Mouse (Mus musculus): ENCODE measurements around the gene Vash1.

Vash1 gene

DNA sequence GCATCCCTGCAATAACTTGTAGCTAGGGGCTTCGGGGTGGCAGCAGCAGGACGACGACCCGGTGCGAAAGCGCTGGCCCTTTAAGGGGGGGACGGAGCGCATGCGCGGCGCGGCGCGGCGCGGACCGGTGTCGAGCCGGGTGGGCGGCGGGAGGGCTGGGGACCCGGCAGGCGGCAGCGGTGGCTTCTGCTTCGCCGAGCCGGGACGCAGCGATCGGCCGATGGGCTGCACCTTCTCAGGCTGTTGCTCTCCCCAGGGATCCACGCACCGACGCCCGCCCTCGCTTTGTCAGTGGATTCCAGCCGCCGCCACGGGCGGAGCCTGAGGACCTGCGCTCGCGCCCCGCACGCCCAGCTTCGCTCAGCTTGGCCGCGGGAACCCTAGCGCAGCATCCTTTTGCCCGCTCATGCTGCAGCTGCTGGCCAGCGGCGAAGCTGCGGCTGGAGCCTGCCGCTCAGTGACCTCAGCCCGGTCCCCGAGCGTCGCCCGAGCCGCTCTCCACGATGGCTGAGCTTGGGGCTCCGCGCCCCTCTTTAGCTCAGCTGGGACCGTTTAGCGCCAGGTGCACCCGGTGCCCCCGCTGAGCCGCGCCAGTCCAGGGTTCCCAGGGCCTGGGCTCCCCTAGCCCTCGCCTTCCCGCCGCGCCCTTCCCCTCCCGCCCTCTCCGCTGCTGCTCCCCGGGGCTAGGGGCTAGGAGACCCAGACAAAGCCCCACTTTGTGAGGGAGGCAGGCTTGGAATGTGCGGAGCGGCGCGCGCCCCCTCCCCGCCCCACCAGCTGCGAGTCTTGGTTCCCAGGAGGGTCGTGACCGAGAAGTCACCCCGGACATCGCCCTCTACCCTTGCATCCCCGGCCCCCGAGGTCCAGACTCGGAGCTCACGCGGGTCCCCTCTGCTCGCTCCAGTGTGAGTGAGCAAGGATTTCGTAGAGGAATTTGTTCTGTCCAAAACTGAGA is at the start of gene Vash1:
TSS of gene Vash1 (plus strand) at position 110 of the 955 bp plus-strand sequence.
- peak; percentile 54 for DNase-seq (ENCODE audit: low spot score)

- DNase-seq (ENCODE audit: low spot score), result no peak
These were observed 49.7 kb upstream of the Vash1 start for GRCm38 (mm10) chr12:86628783-86629172.

- no peak for DNase-seq (ENCODE audit: low spot score)
These were observed 36.7 kb upstream of the Vash1 start for GRCm38 (mm10) chr12:86641763-86642162.

DNA sequence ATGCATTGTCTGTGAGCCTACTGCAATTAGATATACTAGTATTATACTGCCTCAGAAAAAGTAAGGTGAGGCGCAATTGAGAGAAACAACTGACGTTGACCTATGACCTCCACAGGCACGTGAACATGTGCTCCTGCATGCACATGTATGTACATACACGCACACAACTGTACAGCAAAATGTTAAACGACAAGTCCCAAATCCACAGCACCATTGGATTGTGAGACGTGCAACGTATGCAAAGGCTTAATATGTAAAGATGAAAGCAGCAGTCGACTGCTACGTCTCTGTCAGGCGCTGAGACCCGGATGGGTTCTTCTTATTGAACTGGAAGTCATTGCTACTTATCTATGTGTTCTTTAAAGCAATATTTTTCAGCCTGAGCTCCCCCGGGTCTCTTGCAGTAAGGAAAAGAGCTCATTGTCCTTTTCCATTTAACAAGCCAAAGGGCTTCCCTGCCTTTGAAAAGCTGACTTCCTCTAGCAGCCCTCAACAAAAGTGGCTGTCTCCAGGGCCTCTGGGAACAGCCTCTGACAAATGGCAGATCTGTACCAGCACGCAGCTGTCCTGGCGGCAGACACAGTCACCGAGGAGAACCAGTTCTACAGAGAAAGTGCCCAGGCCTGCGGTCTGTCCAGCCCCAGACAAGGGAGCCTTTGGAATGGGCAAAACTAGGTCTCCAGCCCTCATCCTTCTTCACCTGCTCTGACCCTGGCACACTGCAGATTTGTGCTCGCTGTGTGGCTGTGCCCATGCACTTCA is 33.8 kb upstream of the Vash1 start:
- no peak for DNase-seq (ENCODE audit: low spot score)

DNA sequence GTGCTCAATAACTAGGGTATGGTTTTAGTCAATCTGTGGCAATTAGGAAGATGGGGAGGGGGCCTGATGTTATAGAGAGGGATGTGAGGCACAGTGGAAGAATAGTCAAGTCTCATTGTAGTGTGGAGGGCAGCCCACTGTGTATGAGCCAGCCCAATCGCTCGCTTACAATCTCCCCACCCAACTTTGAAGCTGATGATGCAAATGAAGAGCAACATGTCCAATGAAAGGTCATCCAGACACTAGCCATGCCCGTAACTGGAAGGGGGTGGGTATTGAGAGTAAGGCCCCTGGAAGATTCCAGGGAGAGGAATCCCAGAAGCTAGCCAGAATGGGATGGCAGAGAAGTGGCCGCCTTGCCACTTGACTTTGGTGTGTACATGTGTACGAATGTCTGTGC is 33.0 kb upstream of the Vash1 start:
- no peak for DNase-seq (ENCODE audit: low spot score)

DNA sequence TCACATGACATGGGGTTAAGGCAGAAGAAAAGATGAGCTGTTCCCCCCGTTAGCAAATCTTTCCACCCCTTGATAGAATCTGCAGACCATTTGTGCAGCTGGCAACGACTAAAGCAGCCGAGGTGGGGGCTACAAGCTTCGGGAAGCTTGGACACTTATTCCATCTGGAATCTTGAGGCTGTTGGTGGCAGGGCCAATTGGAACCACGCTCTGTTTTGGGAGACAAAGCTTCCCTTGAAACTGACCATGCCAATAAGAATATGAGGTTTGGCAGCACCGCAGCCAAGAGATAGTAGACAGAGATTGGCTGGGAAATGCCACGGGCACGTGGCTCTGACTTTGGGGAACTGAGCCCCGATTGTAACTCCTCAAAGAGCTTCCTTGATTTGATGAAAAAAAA is 31.7 kb upstream of the Vash1 start:
- DNase-seq (ENCODE audit: low spot score), result no peak

DNA sequence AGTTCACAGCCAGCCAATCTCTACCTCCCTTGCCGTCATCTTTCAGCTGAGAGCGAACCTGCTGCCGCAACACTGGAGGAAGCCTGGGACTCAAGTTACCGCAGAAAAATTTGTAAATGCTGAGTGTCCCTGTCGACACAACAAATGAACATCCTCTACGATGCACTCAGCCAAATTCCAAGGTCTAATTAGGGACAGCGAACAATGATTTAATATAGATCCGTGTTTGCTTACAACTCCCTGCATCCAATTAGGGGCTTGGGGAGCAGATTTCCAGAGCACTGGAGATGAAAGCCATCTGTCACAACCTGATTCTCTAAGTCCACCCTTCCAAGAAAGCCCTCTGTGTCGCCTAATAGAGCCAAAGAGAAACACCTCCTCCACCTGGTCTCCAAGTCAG is 31.2 kb upstream of the Vash1 start:
- DNase-seq (ENCODE audit: low spot score), result no peak

- DNase-seq (ENCODE audit: low spot score), result no peak
These were observed 30.8 kb upstream of the Vash1 start for GRCm38 (mm10) chr12:86647736-86648135.

- no peak for DNase-seq (ENCODE audit: low spot score)
These were observed 30.0 kb upstream of the Vash1 start for GRCm38 (mm10) chr12:86648489-86648888.

GRCm38 (mm10) chr12:86651301-86651860 is 27.1 kb upstream of the Vash1 start:
- DNase-seq (ENCODE audit: low spot score), result no peak

GRCm38 (mm10) chr12:86652570-86653041 is 25.9 kb upstream of the Vash1 start:
- peak; percentile 65 for DNase-seq (ENCODE audit: low spot score)

GRCm38 (mm10) chr12:86659447-86659968 is 19.0 kb upstream of the Vash1 start:
- DNase-seq (ENCODE audit: low spot score), result no peak

GRCm38 (mm10) chr12:86660466-86660865 is 18.0 kb upstream of the Vash1 start:
- DNase-seq (ENCODE audit: low spot score), result no peak

DNA sequence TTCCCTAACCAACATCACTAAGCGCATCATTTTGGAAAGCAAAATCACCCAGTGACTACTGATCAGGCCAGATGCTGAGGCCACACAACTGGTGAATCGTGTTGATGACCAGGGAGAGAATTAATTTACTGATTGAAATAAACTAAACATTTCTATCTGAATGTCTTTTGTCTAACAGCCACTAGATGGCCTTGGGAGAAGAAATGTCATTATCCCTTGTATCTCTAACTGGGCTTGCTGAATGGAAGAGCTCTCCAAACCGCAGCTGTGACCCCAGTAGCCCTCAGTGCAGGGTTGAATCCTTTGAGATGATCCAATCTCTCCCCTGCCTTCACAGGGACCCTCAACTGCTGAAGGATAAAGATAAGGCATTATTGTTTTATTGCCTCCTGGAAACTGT is 12.8 kb upstream of the Vash1 start:
- no peak for DNase-seq (ENCODE audit: low spot score)

DNA sequence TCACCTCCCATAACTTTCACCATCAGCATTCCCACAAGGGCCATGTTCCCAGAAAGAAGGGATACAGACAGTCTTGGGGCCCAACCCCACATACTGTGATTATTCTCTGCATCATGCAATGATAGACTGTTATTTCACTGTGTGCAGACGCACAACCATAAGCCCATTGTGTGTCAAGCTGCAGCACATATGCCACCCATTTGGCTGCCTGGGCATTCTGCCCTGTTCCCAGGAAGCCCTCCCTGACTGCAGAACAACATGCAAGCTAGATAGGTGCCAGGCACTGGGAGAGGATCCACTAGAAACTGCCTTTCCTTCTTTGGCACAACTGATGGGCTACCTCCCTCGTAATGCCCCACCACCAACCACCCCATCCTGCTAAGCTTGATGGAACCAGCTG is 10.1 kb upstream of the Vash1 start:
- no peak for DNase-seq (ENCODE audit: low spot score)

DNA sequence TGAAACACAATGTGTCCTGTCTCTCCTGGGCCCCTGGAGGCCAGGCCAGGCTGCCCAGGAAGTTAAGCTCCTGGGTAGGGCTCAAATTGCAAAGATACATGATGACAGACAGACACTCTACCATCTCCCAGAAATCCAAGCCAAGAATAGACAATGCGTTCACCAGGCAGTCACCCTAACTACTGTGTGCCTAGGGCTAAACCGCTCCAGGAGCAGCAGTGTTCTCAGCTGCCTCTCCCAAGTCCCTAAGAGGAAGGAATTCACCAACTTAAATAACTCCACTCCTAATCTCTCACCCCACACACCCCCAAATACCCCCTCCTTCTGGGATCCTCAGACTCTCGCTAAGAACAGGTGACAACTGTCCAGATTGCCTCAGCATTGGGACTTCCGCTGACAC is 6.4 kb upstream of the Vash1 start:
- no peak for DNase-seq (ENCODE audit: low spot score)

- DNase-seq (ENCODE audit: low spot score), result no peak
These were observed 6.0 kb upstream of the Vash1 start for GRCm38 (mm10) chr12:86672507-86672906.

DNA sequence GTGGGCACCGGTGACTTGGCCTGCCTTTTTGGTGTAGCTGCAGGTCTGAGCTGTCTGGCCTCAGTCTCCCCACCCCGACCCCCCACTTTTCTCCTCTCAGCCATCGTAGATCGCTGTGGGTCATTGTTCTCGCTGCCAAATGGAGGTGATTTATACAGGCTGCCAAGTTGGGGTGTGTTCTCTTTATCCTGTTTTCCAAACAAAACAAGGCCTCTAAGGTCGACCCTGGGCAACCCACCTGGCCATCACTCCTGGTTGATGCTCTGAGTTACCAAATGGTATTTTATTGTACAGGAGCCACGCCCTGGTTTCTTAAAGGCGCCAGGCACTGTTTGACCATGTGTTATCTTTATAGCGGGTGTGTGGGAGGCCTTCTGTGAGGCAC is 1.0 kb downstream of the Vash1 start:
- DNase-seq (ENCODE audit: low spot score), result no peak

GRCm38 (mm10) chr12:86679991-86680491 is 1.5 kb downstream of the Vash1 start:
- no peak for DNase-seq (ENCODE audit: low spot score)

DNA sequence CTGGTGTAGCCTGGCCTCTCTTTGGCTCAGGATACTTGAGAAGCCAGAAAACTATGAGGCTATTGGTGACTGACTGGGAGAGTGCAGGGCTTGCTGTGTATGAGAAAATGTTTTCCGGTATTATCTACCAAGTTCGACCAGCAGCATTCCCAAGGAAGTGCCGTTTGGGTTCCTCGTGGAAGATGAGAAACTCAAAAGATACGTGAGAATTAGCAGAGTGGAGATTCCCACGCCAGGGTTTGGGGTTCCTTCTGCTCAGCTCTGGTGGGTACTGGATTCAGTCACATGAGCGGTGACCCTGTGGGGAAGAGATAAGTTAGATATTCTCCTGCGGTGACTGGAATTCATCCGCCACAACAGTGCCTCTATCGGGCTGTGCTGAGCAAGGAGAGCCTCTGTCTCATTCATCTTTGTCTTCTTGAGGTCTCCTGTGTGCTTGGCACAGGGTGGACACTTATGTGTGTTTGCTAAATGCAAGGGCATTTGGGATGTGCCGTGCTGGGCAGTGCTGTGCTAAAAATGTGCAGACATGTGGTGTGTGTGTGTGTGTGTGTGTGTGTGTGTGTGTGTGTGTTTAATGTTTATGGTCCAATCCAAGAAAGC is 2.2 kb downstream of the Vash1 start:
- DNase-seq (ENCODE audit: low spot score), result no peak

DNA sequence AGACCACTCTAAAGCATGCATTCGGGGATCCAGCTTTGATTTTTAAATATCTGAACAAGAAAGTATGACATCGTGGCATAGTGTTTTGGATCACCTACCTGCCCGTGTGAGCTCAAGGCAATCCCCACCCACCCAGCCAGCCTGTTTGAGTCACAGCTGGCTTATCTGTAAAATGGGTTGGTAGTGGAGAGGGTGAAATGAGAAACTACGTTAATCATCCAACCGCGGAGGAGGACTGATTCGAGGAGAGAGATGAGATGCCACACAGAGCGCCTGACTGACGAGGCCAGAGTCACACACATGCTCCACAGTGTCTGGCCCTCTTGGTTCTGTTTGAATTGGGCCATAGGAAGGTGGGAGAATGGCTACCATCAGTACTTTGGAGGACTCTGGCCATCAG is 3.1 kb downstream of the Vash1 start:
- no peak for DNase-seq (ENCODE audit: low spot score)

- DNase-seq (ENCODE audit: low spot score), result no peak
These were observed 3.7 kb downstream of the Vash1 start for GRCm38 (mm10) chr12:86682178-86682577.
